Mouse (Mus musculus) cerebellum, adult 2 months (tissue): Measurements from ENCODE around the gene Prx. TPM values are rescaled to one million over a fixed set of nuclear protein-coding genes. Genes with fewer than 3 reads are reported as not detected.
A peak's percentile ranks its signal among the peaks of the same experiment; 100 is the strongest.

Experiments
- DNase-seq, 2 experiments: peaks; one replicate each; pipeline ENCODE4 v3.0.0; 2021
- H3K27ac ChIP-seq: fragments of 200-500 bp; 2 replicates; pipeline ENCODE4 v1.5.1; 2012; ENCODE audit warnings: low read length, control low read depth, inconsistent platforms; ENCODE audit not compliant: insufficient read depth
- H3K27me3 ChIP-seq: fragments of 200-500 bp; 2 replicates; pipeline ENCODE4 v1.6.1; 2012; ENCODE audit warnings: inconsistent platforms, mild to moderate bottlenecking, low read length, moderate library complexity; ENCODE audit not compliant: control insufficient read depth, insufficient read depth
- H3K4me1 ChIP-seq: fragments of 200-500 bp; 2 replicates; pipeline ENCODE4 v1.6.1; 2011; ENCODE audit warnings: low read length; ENCODE audit not compliant: control insufficient read depth, insufficient read depth
- H3K4me3 ChIP-seq: fragments of 200-500 bp; replicated peaks from 2 replicates; pipeline ENCODE3; 2011; ENCODE audit warnings: mild to moderate bottlenecking, low read depth, low read length, control low read depth; ENCODE audit not compliant: insufficient read depth
- CTCF ChIP-seq: fragments of 200-500 bp; IDR thresholded peaks from 2 replicates; pipeline ENCODE4 v1.5.1; 2011; ENCODE audit warnings: low read depth, mild to moderate bottlenecking, control low read depth, low read length, moderate library complexity, borderline replicate concordance; ENCODE audit not compliant: insufficient read depth
- POLR2A ChIP-seq: fragments of 200-500 bp; IDR thresholded peaks from 2 replicates; pipeline ENCODE4 v1.6.1; 2011; ENCODE audit warnings: low read length, control low read depth, borderline replicate concordance; ENCODE audit not compliant: insufficient read depth
- whole genome bisulfite sequencing: fragments of 180-500 bp; shearing (Covaris S2); methylation state at CpG from one replicate; pipeline ENCODE4 v1.1.7; 2018; 5-methylcytosine and 5-hydroxymethylcytosine counted together
- polyA plus RNA-seq: library from polyadenylated mRNA; depleted of rRNA; stranded (reverse); fragments of >200 nt; gene quantifications from 2 replicates; pipeline ENCODE4 v1.2.3, GENCODE M21; 2012

Gene Prx
- polyA plus RNA-seq, 1 experiment, result 0.34 TPM

GRCm38 (mm10) chr7:27486102-27486769 is 12.9 kb upstream of the Prx start:
- H3K27me3 ChIP-seq, result no peaks in the 10 kb centered on the region
- H3K4me1 ChIP-seq, result peaks cover 19% of the 10 kb centered on the region
- H3K27ac ChIP-seq, result no peak overlapping the region
- TF ChIP-seq CTCF (no peak), POLR2A (no peak)
- DNase-seq, result peak in 1 of 2 experiments; percentile 38
- WGBS, result 4% methylated on average over 13 of the region's 13 CpGs
- H3K4me3 ChIP-seq, result peak overlapping the region; percentile 51

DNA sequence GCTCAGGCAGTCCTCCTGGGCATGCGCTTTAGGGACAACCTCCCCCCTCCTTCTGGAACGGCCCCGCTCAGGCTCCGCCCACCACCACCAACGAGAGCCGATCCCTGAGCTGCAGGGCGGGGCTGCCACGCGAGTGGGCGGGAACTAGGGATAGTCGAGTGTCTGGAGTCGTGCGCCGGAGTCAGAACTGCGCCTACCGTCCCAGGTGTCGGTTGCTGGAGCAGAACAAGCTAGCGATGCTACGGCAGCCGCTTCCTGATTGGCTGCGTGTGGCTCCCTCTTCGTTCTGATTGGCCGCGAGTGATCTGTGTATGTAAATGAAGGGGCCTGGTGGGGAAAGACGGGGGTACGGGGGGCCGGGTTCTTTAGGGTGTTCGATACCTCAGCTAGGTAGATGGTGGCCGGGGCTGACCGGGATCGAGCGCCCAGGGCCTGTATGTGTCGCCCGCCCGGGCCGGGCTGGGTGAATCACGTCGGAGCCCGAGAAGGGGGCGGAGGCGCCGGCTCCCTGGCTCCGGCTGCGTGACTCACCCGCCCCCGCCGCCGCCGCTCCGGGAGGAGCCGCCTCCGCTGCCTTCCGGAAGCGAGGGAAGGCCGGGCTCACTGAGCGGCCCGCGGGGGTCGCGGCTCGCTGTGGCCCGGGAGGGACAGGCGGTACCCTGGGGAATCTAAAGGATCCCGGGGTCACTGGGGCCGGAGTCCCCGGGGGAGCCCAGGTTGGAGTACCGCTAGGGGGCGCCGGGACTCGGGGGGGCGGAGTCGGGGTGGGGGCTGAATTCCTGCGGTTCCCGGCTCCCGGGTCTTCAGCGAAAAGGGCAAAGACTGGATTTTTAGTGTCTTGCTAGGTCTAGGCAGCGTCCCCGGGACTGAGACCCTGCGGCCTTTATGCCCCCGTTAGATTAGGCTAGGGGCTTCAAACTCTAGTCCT is 12.1 kb upstream of the Prx start, which contains the start of gene Sertad1:
TSS of gene Sertad1 (plus strand) at position 141 of the 928 bp plus-strand sequence.
- WGBS, result under 1% methylated on average over 80 of the region's 80 CpGs
- TF ChIP-seq CTCF, result peak; percentile 49
- peak; percentile 100 for TF ChIP-seq POLR2A
- DNase-seq, result peak; percentile 100
- Histone ChIP-seq H3K27me3 (no peaks in the 10 kb centered on the region), H3K27ac (peak within 1 kb of the TSS; percentile 82), H3K4me1 (peaks cover 23% of the 10 kb centered on the region), H3K4me3 (peak within 1 kb of the TSS; percentile 92)

GRCm38 (mm10) chr7:27487740-27488268 is 11.3 kb upstream of the Prx start:
- WGBS, result 2% methylated on average over 13 of the region's 13 CpGs
- peak; percentile 63 to 70 for DNase-seq
- TF ChIP-seq CTCF (no peak), POLR2A (no peak)

GRCm38 (mm10) chr7:27489270-27489869 is 9.8 kb upstream of the Prx start:
- DNase-seq, result peak; percentile 38 to 40
- peaks cover 26% of the 10 kb centered on the region for H3K4me1 ChIP-seq
- no peak overlapping the region for H3K4me3 ChIP-seq
- no peak for TF ChIP-seq POLR2A
- TF ChIP-seq CTCF, result no peak
- peak overlapping the region; percentile 91; the same call in 1 of the 2 replicates for H3K27ac ChIP-seq
- no peaks in the 10 kb centered on the region for H3K27me3 ChIP-seq
- WGBS, result 79% methylated on average over 25 of the region's 25 CpGs

More at GRCm38 (mm10) chr7:27487740-27488268, 11.3 kb upstream of the Prx start:
- no peaks in the 10 kb centered on the region for H3K27me3 ChIP-seq
- peaks cover 26% of the 10 kb centered on the region for H3K4me1 ChIP-seq
- H3K27ac ChIP-seq, result peak overlapping the region; percentile 82
- peak overlapping the region; percentile 92 for H3K4me3 ChIP-seq

GRCm38 (mm10) chr7:27490227-27490542 is 8.9 kb upstream of the Prx start:
- peaks cover 26% of the 10 kb centered on the region for H3K4me1 ChIP-seq
- DNase-seq, result no peak
- peak overlapping the region; percentile 91 for H3K27ac ChIP-seq
- WGBS, result 19% methylated on average over 4 of the region's 4 CpGs
- no peaks in the 10 kb centered on the region for H3K27me3 ChIP-seq
- TF ChIP-seq POLR2A (no peak), CTCF (no peak)
- H3K4me3 ChIP-seq, result peak overlapping the region; percentile 67

DNA sequence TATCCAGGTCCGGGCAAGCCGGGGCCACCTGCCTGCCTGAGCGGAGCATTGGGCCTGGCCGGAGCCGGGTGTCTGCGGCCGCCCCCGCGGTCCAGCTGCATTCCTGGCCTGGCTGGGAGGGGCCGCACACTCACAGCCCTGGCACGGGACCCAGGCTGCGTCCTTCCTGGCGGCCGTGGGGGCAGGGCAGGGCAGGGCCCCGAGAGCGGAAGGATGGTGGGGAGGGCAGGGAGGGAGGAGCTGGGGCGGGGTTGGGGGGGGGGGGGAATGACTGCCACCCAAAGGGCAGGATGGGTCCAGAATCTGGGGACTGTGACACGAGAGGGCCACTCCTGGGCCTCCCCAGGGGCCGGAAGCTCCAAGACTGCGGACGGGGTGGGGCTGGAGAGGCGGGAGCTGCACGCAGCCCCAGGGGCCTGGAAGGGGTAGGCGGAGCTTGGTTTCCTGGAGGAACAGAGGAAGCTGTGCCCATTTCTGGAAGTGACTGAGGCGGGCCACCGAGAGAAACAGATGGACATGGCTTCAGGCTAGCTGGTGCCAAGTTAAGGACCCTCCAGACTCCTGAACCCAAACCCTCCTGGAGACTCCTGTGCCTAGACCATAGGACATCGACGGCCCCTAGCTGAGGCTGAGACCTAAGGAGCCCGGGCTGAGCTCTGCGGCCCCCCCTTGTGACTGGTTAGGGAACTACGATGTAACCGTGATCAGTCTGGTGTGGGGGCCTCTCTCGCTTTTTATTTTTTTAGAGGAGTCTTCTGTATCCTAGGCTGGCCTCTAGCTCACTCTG is 8.4 kb upstream of the Prx start:
- peak; percentile 91 to 94 for DNase-seq
- under 1% methylated on average over 32 of the region's 33 CpGs for WGBS
- TF ChIP-seq POLR2A (no peak; the same call in 1 of the 2 replicates), CTCF (peak; percentile 69; the same call in 1 of the 2 replicates)
- Histone ChIP-seq H3K4me3 (peak overlapping the region; percentile 67), H3K27me3 (no peaks in the 10 kb centered on the region), H3K27ac (peak overlapping the region; percentile 91), H3K4me1 (peaks cover 26% of the 10 kb centered on the region)
